Mouse (Mus musculus) gastrocnemius, postnatal 25 days (tissue): ENCODE results near the gene Runx2. TPM values are rescaled to one million over a fixed set of nuclear protein-coding genes. Genes with fewer than 3 reads are reported as not detected.

Source experiments
- DNase-seq: peaks from one replicate; pipeline ENCODE4 v3.0.0; 2022
- total RNA-seq, 2 experiments: library from RNA; stranded (reverse); gene quantifications; 1 replicate in 1 of 2; 2 replicates in 1 of 2; pipeline ENCODE4 v1.2.3; 2021

Gene Runx2
- total RNA-seq, 2 experiments from 2014 or later = 0.28 to 0.38 TPM

GRCm38 (mm10) chr17:44714116-44714515, 100.5 kb downstream of the Runx2 start:
- no peak for DNase-seq

- DNase-seq = no peak
Observed at GRCm38 (mm10) chr17:44713404-44713803, 101.2 kb downstream of the Runx2 start.

GRCm38 (mm10) chr17:44709516-44710252, 104.9 kb downstream of the Runx2 start:
- peak; percentile 50 for DNase-seq

GRCm38 (mm10) chr17:44707956-44708355, 106.6 kb downstream of the Runx2 start:
- DNase-seq = no peak

- no peak for DNase-seq
Observed at GRCm38 (mm10) chr17:44706531-44706930, 108.1 kb downstream of the Runx2 start.

GRCm38 (mm10) chr17:44702506-44703298, 111.9 kb downstream of the Runx2 start:
- DNase-seq = no peak

GRCm38 (mm10) chr17:44701531-44701930, 113.1 kb downstream of the Runx2 start:
- no peak for DNase-seq

- no peak for DNase-seq
Observed at GRCm38 (mm10) chr17:44700326-44700725, 114.3 kb downstream of the Runx2 start.

- DNase-seq = no peak
Observed at GRCm38 (mm10) chr17:44697053-44697452, 117.5 kb downstream of the Runx2 start.

- DNase-seq = no peak
Observed at GRCm38 (mm10) chr17:44693552-44693951, 121.0 kb downstream of the Runx2 start.

- DNase-seq = no peak
Observed at GRCm38 (mm10) chr17:44691517-44691916, 123.1 kb downstream of the Runx2 start.

GRCm38 (mm10) chr17:44690410-44691035, 124.1 kb downstream of the Runx2 start:
- DNase-seq = no peak

GRCm38 (mm10) chr17:44688306-44688705, 126.3 kb downstream of the Runx2 start:
- no peak for DNase-seq

- no peak for DNase-seq
Observed at GRCm38 (mm10) chr17:44685514-44685913, 129.1 kb downstream of the Runx2 start.

- no peak for DNase-seq
Observed at GRCm38 (mm10) chr17:44683026-44683425, 131.6 kb downstream of the Runx2 start.

GRCm38 (mm10) chr17:44677782-44678181, 136.8 kb downstream of the Runx2 start:
- peak; percentile 59 for DNase-seq

GRCm38 (mm10) chr17:44672806-44673205, 141.8 kb downstream of the Runx2 start:
- DNase-seq = no peak

- peak; percentile 28 for DNase-seq
Observed at GRCm38 (mm10) chr17:44671946-44672692, 142.5 kb downstream of the Runx2 start.

- DNase-seq = no peak
Observed at GRCm38 (mm10) chr17:44669985-44670384, 144.6 kb downstream of the Runx2 start.

GRCm38 (mm10) chr17:44667346-44667745, 147.3 kb downstream of the Runx2 start:
- no peak for DNase-seq

- DNase-seq = no peak
Observed at GRCm38 (mm10) chr17:44663872-44664271, 150.7 kb downstream of the Runx2 start.

- DNase-seq = no peak
Observed at GRCm38 (mm10) chr17:44663208-44663607, 151.4 kb downstream of the Runx2 start.
